Mouse (Mus musculus) cerebellum, postnatal 10 days (tissue): ENCODE data around the gene Tmem234.
"Not testable (repeated sequence)": the region's sequence is repeated elsewhere in the genome, so short reads cannot be mapped to it uniquely, and the experiment has no call there.

ENCODE experiments used
- DNase-seq, 2 experiments: peaks; one replicate each; pipeline ENCODE4 v3.0.0; 2021; ENCODE audit warnings: mixed read lengths in 2 of 2

Tmem234 gene

GRCm38 (mm10) chr4:129600233-129601158 lies at the start of gene Tmem234, which contains the start of gene Eif3i:
Gene Tmem234 (plus strand): TSS chr4:129600668.
Gene Eif3i (minus strand): TSS chr4:129600648.
- DNase-seq = peak; percentile 88 to 90

DNA sequence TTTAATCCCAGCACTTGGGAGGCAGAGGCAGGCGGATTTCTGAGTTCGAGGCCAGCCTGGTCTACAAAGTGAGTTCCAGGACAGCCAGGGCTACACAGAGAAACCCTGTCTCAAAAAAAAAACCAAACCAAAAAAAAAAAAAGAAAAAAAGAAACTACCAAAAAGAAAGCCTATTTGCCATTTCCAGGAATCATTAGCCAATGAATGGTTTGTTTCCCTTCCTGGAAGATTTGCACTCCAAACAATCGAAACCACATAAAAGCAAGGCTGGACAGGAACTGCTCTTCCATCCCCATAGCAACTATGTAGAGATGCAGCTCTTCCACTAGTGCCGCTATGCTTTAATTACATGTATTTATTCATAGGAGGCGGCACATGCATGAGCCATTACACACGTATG lies 46.0 kb upstream of the Tmem234 start:
- DNase-seq = not testable (repeated sequence)

DNA sequence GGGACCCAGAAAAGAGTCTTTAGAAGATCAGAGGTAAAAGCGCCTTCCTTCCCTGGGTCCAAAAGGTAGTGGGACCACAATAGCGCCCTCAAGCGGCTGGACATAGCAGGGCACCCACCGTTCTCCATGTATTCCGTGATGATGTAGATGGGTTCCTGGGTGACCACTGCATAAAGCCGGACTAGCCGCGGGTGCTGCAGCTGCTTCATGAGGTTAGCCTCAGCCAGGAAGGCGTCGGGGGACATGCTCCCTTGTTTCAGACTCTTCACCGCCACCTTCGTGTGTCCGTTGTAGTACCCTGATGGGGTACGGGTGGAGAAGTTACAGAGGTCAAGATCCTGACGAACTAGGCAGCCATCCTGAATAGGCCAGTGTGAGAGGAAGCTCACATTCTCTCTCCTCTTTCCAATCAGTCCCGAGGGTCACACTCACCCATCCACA lies 45.0 kb upstream of the Tmem234 start:
- DNase-seq = peak; percentile 68 to 81

DNA sequence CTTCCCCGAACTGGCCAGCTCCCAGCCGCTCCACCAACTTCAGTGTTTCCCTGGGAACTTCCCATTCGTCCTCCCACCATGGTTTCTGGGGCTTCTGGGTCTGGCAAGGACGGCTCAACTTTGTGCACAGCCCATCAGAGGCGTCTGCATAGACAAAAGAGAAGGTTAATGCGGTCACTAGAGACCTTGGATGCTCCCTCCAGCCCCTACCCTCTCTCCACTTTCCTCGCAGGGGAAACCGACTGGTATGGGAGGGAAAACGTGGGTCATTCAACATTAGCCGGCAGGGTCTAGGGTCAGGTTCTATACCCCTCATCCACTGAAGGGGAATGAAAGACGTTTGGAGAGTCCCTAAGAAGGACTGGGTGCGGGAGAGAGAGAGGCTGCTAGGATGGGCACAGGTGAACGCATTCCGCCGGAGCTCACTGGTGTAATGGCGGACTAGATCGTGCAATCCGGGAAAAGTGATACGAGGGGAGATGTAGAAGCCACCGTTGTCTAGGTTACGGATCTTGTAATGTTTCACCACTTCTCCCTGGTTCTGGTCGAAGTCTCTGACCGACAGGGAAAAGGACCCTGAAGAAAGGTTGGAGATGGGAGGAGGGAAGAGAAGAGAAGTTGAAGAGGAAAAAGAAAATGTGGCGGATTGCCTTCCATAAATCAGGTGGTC lies 44.5 kb upstream of the Tmem234 start:
- peak in 1 of 2 experiments; percentile 28 for DNase-seq

DNA sequence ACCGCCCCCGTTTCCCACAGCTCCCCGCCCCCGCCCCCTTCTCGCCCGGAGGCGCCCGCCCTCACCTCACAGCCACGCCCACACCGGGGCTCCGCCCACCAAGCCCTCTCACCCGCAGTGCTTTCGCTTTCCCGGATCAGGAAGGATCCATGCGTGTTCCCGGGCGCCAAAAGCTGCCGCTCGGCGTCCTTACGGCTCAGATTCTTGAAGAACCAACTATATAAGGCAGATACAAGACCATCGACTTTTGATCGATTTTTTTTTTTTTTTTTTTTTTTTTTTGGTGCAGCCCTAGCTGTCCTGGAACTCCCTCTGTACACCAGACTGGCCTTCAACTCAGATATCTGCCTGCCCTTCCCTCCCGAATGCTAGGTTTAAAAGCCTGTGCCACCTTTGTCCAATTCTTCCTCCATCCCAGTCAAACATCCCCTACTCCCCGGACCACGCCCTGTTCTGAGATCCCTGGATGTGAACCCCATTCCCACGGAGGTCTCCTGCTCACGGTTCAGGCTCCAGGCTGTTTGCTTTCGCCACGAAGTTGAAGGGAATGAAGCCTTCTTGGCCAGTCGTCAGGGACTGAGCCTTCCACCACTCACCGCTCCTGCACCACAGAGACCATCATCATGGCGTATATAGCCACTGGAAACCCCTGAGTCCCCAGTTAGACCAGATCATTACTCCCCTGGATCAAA lies 43.8 kb upstream of the Tmem234 start:
- DNase-seq = peak; percentile 94 to 96

- no peak for DNase-seq
These were observed 43.1 kb upstream of the Tmem234 start for GRCm38 (mm10) chr4:129557256-129557808.

- DNase-seq = peak in 1 of 2 experiments; percentile 25
These were observed 42.0 kb upstream of the Tmem234 start for GRCm38 (mm10) chr4:129558321-129558955.

DNA sequence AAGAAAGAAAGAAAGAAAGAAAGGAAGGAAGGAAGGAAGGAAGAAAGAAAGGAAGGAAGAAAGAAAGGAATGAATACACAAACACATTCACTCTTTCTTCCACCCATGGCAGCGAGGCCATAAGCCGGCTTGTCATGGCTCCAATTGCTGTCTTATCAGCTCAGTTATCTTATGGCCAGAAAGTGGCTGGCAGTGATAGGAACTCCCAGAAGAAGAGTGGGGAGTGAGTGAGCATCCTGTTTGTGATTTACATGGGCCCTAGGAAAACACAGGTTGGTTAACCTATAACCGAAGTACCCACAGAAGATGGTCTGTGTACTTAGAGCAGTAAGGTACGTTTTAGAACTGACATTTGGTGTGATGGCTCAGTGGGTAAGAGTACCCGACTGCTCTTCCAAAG lies 39.3 kb upstream of the Tmem234 start:
- DNase-seq = no peak

GRCm38 (mm10) chr4:129563718-129564117 lies 36.8 kb upstream of the Tmem234 start:
- DNase-seq = no peak

GRCm38 (mm10) chr4:129565139-129565538 lies 35.3 kb upstream of the Tmem234 start:
- DNase-seq = no peak

DNA sequence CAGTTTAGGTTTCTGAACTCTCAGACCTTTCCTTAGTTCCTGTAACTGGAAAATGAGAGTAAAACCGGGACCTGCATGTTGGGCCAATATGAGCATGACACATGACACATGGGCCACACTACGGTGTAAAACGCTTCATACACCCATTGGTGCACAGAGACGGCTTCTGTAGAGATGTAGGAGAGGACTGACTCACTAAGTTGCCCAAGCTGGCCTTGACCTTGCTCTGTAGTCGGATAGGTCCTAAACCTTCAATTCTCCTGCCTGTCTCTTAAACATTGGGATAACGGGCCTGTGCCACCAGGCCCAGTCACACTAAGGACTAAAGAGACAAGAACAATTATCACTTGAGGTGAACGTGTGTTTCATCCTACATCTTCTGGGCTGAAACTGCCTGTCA lies 32.1 kb upstream of the Tmem234 start:
- no peak for DNase-seq

DNA sequence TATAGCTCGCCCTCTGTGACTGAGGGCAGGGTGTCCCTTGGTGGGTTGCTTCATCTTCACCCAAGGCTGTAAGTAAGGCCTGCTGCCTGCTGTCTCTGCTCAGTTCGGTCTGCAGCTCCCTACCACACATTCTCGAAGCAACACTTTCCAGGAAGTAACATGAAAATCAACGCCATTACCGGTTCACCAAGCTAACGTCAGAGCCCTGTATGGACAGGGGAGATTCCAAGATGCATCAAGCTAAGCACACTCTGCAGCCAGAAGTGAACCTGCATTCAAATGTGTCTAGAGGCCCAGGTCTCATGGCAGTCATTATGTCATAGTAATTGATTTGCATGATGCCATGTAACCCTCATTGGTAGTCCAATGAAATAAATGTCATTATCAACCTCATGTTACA lies 30.4 kb upstream of the Tmem234 start:
- no peak for DNase-seq

DNA sequence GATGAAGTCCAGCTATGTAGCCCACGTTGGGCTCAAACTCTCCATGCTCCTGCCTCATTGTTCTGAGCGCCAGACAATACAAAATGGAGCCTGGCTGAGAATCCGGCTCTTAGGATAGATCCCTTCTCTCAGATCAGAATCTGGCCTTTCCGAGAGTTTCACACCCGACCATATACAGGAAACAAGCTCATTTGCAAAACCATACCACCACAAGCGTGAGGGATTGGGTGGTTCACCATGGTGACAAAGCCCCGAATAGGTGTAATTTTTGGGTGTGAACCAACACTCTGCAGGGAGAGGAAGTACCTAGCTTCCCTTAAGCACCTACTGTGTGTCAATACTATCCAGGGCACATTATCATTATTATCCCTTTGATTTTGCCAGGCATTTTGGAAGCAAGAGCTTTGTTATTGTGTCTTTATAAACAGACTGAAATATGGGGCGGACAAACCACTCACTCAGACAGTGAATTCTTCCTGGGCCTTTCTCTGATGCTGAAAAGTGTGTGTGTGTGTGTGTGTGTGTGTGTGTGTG lies 28.9 kb upstream of the Tmem234 start:
- DNase-seq = no peak

DNA sequence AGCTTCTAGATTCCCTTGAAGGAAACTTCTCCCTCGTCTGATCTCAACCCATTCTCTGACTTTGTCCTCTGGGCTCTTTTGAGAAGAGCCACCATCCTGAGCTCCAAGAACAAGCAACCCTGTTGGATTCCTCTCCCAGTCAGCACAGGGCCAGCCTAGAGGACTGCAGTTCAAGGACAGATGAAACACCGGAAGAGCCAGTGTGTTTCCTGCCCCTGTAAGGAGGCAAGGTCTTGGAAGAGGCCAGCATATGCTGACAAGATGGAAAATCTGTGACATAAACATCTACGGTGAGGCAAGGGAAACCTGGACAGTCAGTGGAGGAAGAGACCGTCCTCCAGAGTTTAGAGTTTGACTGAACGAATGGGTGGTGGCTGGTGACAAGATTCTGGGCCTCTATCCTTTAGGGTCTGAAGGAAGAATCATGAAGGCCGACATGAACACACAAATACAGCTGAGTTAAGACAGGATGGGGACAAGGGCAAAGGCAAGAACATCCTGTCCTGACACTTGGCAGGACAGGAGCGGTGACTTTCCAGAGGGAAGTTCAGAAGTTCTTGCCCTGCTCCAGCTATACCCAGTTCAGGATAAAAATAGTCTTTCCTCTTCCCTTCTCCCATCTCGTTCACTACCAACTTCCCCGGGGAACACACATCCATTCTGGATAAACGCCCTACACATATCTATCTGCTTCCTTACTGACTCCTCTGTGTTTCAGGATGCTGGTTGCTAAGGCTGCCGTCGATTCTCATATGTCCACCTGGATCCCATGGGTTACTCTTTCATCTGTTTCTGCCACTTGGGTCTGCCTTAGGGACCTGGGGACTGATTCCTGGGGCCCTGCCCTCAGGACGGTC lies 28.0 kb upstream of the Tmem234 start:
- DNase-seq = no peak

- DNase-seq = no peak
These were observed 27.4 kb upstream of the Tmem234 start for GRCm38 (mm10) chr4:129573093-129573370.

- DNase-seq = no peak
These were observed 27.0 kb upstream of the Tmem234 start, which contains the start of gene Lck for GRCm38 (mm10) chr4:129573430-129573829. Gene Lck (minus strand): TSS chr4:129573641.

DNA sequence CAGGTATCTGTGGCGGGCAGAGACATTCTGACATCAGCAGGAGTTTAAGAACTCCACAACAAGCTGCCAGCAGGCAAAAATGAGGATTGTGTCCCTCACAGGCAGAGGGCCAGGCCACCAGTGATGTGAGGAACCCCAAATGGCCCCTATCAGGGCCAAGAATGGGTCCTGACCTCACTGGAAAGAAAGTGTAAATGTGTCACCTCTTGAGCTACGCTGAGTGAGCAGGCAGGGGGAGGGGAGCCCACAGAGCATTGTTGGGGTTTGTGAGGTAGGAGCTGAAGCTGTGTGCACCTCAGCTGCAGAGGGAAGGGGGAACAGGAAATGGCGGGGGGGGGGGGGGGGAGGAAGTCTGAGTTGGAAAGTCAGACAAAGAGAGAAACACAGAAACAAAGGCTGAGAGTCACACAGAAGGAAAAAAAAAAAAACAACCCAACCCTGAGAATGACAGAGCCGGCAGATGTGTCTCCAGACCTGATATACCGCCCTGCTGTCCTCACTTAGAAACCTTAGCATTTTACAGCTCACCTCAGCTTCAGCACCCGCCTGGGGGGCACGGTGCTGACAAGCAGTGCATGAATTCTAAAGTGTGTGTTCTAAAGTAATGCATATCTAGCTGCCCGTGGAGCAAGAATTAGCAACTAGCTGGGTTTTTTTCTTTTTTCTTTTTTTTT lies 25.2 kb upstream of the Tmem234 start:
- no peak for DNase-seq

GRCm38 (mm10) chr4:129576863-129577491 lies 23.5 kb upstream of the Tmem234 start:
- peak; percentile 84 to 85 for DNase-seq

- no peak for DNase-seq
These were observed 22.8 kb upstream of the Tmem234 start for GRCm38 (mm10) chr4:129577688-129578087.

DNA sequence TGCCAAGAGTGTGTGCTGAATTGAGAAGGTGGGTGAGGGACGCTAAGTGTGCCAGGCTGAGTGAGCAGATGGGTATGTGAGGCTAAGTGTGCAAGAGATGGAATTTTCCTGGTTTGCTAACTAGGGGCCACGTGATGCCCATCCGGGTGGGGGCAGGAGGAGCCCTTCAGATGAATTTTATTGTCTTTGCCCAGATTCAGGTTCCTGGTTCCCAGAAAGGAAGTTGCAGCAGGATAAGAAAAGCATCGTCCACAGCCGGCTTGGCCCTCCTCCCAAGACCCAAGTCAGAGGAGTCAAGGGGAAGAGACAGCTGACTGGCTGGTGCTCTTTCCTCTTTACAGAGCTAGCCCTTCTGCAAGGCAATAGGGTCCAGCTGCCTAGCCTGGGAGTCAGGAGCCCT lies 22.0 kb upstream of the Tmem234 start, which contains the start of gene Fam167b:
Gene Fam167b, minus strand, starts transcription at position 84 of the 400 bp plus-strand sequence.
- no peak for DNase-seq
